Mouse (Mus musculus) ovary, postnatal 10 days (tissue): ENCODE measurements around the gene Gm2696.

ENCODE experiments used
- DNase-seq: peaks from one replicate; pipeline ENCODE4 v3.0.0; 2022; ENCODE audit warnings: low spot score

The Gm2696 gene

DNA sequence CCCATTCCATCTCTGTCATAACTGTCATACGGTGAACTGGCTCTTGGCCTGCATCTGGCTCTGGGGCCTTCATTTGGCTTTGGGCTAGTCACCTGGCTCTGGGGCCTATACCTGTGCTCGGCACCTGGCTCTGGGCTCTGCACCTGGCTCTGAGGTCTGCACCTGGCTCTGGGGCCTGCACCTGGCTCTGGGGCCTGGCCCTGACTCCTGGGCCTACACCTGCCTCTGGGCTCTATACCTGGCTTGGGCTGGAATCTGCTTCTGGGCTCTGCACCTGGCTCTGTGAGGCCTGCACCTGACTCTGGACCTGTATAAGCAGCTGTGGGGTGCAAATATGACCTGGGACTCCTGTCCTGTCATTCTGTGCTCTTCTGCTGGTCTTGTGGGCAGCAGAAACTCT, 33.1 kb downstream of the Gm2696 start:
- DNase-seq, result no peak

DNA sequence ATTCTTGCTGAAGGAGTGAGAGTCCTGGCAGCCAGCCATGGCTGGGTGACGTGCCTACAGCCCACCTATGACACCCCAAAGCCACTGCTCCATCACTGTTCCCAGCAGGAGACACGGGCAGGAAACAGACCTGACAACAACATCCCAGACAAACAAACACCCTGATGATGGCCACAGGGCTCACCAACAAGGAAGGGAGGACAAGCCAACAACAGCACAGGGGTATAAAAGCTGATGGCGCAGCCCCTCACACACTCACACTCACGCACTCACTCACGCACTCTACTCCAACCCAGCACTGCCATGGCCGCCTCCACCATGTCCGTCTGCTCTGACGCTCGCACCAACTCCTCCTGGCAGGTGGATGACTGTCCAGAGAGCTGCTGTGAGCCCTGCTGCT, 38.1 kb downstream of the Gm2696 start, which contains the start of gene Gm10318:
Gm10318 (plus strand) TSS at position 301 of the 400 bp plus-strand sequence.
- no peak for DNase-seq

DNA sequence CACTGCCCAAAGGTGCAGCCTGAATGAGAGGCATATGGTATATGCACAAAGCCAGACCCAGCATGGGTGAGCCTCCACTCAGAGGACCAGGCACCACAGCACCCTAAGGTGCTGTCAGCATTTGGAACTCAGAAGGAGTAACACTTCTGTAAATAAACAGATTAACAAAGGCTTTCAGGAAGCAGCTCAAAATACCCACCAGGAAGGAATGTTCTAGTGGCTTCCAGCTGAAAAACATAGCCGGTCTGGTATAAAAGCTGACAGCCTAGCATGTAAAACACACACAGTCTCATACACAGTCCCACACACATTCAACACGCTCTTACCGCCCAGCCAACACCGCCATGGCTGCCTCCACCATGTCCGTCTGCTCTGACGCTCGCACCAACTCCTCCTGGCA, 47.2 kb downstream of the Gm2696 start, which contains the start of gene Gm3285:
Gm3285 (plus strand) TSS at position 301 of the 400 bp plus-strand sequence.
- DNase-seq, result no peak

DNA sequence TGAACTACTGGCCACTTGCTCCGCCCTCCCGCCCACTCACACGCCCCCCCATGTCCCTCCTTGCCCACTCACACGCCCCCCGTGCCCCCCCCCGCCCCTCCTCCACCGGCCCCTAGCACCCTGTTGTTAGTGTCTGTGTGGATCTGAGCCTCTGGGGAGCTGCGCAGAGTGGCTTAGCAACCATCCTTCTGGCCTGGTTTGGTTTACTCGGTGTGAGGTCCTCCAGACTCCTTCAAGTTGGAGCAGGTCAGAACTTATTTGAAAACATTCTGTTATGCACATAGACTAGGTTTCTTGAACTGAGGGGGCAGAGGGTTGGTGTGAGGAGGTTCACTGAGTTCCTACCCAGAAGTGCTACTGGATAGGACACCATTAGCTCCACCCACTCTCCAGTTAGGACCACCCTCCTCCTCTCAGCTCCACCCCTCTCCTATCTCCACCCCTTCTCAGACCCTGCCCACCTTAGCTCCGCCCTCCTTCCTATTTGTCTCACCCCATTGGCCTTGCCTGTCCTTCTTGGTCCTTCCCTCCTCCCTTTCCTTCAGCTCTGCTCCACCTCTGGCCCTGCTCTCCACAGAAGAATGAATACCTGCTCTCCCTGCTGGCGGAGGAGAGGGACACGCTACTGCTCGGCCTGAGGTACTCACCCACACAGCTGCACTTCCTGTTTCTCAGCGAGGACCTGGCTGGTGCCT, 49.7 kb downstream of the Gm2696 start:
- no peak for DNase-seq

DNA sequence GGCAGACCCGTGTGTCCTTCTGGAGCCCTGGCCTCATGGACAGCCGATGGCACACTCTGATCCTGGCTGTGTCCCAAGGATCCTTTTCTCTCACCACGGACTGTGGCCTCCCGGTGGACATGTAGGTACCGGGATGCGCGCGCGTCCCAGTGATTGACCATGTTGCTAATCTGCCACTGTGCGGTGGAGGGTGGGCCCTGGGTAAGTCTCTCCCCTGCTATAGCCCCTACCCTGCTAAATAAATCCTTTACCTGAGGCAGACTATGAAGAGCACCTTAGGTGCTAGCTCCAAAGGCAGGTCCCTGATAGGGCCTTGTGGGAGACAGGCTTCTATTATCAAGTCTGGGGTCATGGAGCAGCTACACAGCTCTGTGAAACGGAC, 50.3 kb downstream of the Gm2696 start:
- DNase-seq, result no peak

DNA sequence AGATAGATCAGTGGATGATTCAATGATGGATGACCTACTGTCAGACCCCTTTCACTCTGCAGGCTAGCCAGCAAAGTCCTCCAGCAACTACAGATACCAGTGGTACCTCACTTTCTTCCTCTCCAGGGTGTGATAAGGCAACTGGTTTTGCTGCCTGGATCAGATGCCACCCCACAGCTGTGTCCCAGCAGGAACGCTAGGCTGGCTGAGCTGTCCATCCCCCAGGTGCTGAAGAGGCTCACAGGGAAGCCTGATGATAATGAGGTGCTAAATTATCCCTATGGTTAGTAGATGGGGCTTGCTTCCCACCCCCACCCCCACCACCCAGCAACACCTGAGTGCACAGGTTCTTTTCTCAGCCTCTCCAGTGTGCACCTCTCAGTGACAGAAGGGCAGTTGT, 53.1 kb downstream of the Gm2696 start:
- DNase-seq, result no peak

DNA sequence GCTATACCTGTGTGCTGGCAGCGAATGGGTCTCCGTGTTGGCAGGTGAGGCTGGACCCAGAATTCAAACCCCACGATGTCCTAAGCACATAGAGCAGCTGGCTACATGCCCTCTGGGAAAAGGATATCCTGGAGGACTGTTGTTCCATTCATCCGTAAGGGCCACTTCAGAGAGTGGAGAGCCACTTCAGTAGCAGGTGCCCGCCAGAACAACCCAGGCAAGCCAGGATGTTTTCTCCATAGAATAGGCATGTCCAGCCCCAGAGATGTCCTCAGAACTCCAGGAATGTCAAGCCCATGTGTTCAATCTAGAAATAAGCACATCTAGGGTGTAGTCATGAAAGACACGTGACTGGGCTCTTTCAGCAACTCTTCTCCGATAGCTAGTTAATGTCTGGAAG, 55.2 kb downstream of the Gm2696 start:
- DNase-seq, result no peak

DNA sequence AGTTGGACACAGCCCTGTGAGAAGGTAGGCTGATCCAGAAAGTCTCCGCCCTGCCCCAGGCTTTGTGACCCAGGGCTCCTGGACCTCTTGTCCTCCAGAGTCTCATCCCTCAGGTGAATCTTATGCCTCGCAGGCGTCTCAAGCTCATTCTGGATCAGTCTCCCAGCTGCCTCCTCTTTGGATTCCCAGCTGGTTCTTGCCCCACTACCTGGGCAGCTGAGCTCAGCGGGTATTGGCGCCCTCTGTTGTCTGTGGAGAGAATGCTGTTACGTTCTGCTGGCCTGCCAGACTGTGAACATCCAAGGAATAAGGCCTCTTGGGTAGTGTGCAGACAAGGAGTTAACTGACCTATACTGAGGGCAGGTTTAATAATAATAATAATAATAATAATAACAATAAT, 64.5 kb downstream of the Gm2696 start:
- DNase-seq, result no peak

DNA sequence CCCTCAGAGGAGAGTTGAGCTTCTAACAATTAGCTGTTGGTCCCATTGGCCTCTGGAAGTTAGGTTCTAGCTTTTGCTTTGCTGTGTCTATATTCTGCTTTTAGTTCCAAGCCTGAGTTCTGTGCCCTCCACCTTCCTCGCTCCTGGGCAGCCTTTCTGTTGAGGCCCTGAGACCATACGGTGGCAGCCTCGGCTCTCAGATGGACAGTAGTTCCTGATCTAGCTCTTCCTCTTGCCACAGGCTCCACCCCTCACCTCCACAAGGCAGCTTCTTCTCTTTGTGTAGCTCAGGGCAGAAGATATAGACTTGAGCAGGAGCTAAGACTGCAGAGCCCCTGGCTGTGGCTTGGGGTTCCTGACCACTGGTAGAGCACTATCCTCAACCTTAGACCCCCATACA, 65.8 kb downstream of the Gm2696 start:
- DNase-seq, result no peak

DNA sequence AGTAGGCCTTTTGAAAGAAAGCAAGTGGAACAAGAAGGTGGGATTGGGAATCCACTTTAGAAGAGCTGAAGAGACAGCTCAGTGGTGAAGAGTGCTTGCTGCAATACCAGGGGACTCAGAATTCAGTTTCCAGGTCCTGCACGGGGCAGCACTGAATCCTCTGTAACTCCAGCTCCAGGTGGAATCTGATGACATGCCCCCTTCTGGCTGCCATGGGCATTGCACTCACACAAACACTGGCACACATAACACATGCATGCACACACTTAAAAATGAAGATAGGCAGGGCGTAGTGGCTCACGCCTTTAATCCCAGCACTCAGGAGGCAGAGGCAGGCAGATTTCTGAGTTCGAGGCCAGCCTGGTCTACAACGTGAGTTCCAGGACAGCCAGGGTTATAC, 68.1 kb downstream of the Gm2696 start:
- no peak for DNase-seq
